Comparison of ENCODE assay signal across 9 mouse cellular contexts in genomic region chr9:44144023-44144717, GRCm38 (mm10). TPM values are rescaled to one million over a fixed set of nuclear protein-coding genes. Genes with fewer than 3 reads are reported as not detected.
DNase-seq lines count a peak whose midpoint lies in the region; ATAC-seq and TF ChIP-seq lines count a peak whose summit lies in the region.
"Had no signal": no experiment of that assay in that cellular context is flagged by ENCODE, and none has a peak within 500 bp of the region (broad histone marks: within the 10 kb centered on the region; RNA-seq: fewer than 3 reads in every experiment).

No protein-coding gene starts in this region.

- H3K27ac ChIP-seq in hindbrain, postnatal 0 days, result no peak overlapping the region
- no peak overlapping the region for H3K27ac ChIP-seq in hindbrain, embryonic 12.5 days
- no peak overlapping the region for H3K27ac ChIP-seq in hindbrain, embryonic 16.5 days (ENCODE audit: low read depth, low read length)

- WGBS in hindbrain, postnatal 0 days, result 27% methylated on average over 7 of the region's 8 CpGs
- 27% methylated on average over 7 of the region's 8 CpGs for WGBS in hindbrain, embryonic 12.5 days
- 39% methylated on average over 6 of the region's 8 CpGs for WGBS in hindbrain, embryonic 16.5 days

- H3K9ac ChIP-seq in hindbrain, postnatal 0 days (replicated peaks; ENCODE audit: low read length), result no peak overlapping the region
- H3K9ac ChIP-seq in hindbrain, embryonic 12.5 days, result no peak overlapping the region
- no peak overlapping the region for H3K9ac ChIP-seq in hindbrain, embryonic 16.5 days (ENCODE audit: low read depth, low read length)

- H3K9me3 ChIP-seq in hindbrain, postnatal 0 days (ENCODE audit: low read length), result no peaks in the 10 kb centered on the region
- no peaks in the 10 kb centered on the region for H3K9me3 ChIP-seq in hindbrain, embryonic 12.5 days (replicated peaks)
- no peaks in the 10 kb centered on the region for H3K9me3 ChIP-seq in hindbrain, embryonic 16.5 days (ENCODE audit: control insufficient read depth, low read length)

- DNase-seq in hindbrain, postnatal 0 days (ENCODE audit: low spot score), result peak; percentile 38
- DNase-seq in NIH3T3 (ENCODE audit: low read depth), result peak; percentile 25
- DNase-seq in cerebellum, adult 9-11 months, result peak; percentile 41
- DNase-seq in kidney, postnatal 14 days, result peak; percentile 66
- DNase-seq in right cerebral cortex, postnatal 14 days, result no peak
- DNase-seq in left cerebral cortex, adult 18-20 months (ENCODE audit: low spot score in 2 of 2), result no peak

- no peaks in the 10 kb centered on the region for H3K4me1 ChIP-seq in hindbrain, postnatal 0 days (ENCODE audit: insufficient read depth, low read length)
- no peaks in the 10 kb centered on the region for H3K4me1 ChIP-seq in hindbrain, embryonic 12.5 days
- H3K4me1 ChIP-seq in hindbrain, embryonic 16.5 days (ENCODE audit: control insufficient read depth, insufficient read depth, low read depth, low read length), result no peaks in the 10 kb centered on the region

- no peak overlapping the region for H3K4me2 ChIP-seq in hindbrain, postnatal 0 days (ENCODE audit: low read depth, low read length)
- no peak overlapping the region for H3K4me2 ChIP-seq in hindbrain, embryonic 12.5 days (replicated peaks)
- H3K4me2 ChIP-seq in hindbrain, embryonic 16.5 days (ENCODE audit: low read length), result no peak overlapping the region

- H3K27me3 ChIP-seq in hindbrain, postnatal 0 days (ENCODE audit: insufficient read depth, low read length), result no peaks in the 10 kb centered on the region
- H3K27me3 ChIP-seq in hindbrain, embryonic 12.5 days, result no peaks in the 10 kb centered on the region
- H3K27me3 ChIP-seq in hindbrain, embryonic 16.5 days (replicated peaks; ENCODE audit: control insufficient read depth, insufficient read depth, low read length), result no peaks in the 10 kb centered on the region

- 0 out of 2 replicates have a peak, but pooled peaks have one; percentile 55 for ATAC-seq in hindbrain, postnatal 0 days
- no peak for ATAC-seq in hindbrain, embryonic 12.5 days (ENCODE audit: low FRiP score)
- ATAC-seq in hindbrain, embryonic 16.5 days, result no peak

- TF ChIP-seq CTCF in hindbrain, postnatal 0 days (IDR thresholded peaks at IDR 0.05; ENCODE audit: low read depth), result peak; percentile 29

- H3K4me3 ChIP-seq in hindbrain, postnatal 0 days (ENCODE audit: low read length), result no peak overlapping the region
- H3K4me3 ChIP-seq in hindbrain, embryonic 12.5 days, result no peak overlapping the region
- H3K4me3 ChIP-seq in hindbrain, embryonic 16.5 days (ENCODE audit: low read length), result no peak overlapping the region

- H3K36me3 ChIP-seq in hindbrain, postnatal 0 days (ENCODE audit: insufficient read depth, low read length), result 0 out of 2 replicates have a peak, but pooled peaks cover 8% of the 10 kb centered on the region
- peaks cover 33% of the 10 kb centered on the region for H3K36me3 ChIP-seq in hindbrain, embryonic 12.5 days
- peaks cover 10% of the 10 kb centered on the region for H3K36me3 ChIP-seq in hindbrain, embryonic 16.5 days (ENCODE audit: control insufficient read depth, insufficient read depth, low read length)

RNA-seq across cellular contexts. Expression of gene Mcam, which starts 9.9 kb away (rescaled TPM):
- total RNA-seq in hindbrain, postnatal 0 days (2014; rRNA removed), result 23.7 and 29.5 TPM in 2 replicates
- 8.0 and 9.0 TPM in 2 replicates for polyA plus RNA-seq in hindbrain, postnatal 0 days (2015; fragmentation: Nextera tagmentation; extraction: Ambion mirVana)
- polyA plus RNA-seq in hindbrain, embryonic 12.5 days (2016; fragmentation: Nextera tagmentation; extraction: Ambion mirVana), result 14.5 and 15.4 TPM in 2 replicates
- total RNA-seq in left cerebral cortex, adult 18-20 months (2021), result 10 to 100 TPM in 1 of 2 experiments, 1 to 10 TPM in 1; 8.7 to 10.3 TPM
- polyA plus RNA-seq in hindbrain, embryonic 16.5 days (2015; fragmentation: Nextera tagmentation; extraction: Ambion mirVana), result 12.3 and 15.3 TPM in 2 replicates

RNA-seq across cellular contexts. Expression of gene Rnf26, which starts 30.9 kb away (rescaled TPM):
- 17.5 and 24.3 TPM in 2 replicates for total RNA-seq in hindbrain, postnatal 0 days (2014; rRNA removed)
- polyA plus RNA-seq in hindbrain, postnatal 0 days (2015; fragmentation: Nextera tagmentation; extraction: Ambion mirVana), result 38.0 and 41.1 TPM in 2 replicates
- 57.1 and 61.4 TPM in 2 replicates for polyA plus RNA-seq in hindbrain, embryonic 12.5 days (2016; fragmentation: Nextera tagmentation; extraction: Ambion mirVana)
- total RNA-seq in left cerebral cortex, adult 18-20 months (2021), result 10 to 100 TPM; 28.7 to 31.9 TPM
- polyA plus RNA-seq in hindbrain, embryonic 16.5 days (2015; fragmentation: Nextera tagmentation; extraction: Ambion mirVana), result 33.0 and 37.8 TPM in 2 replicates

RNA-seq across cellular contexts. Expression of gene Gm49380, which starts 30.9 kb away (rescaled TPM):
- not detected in 2 replicates for total RNA-seq in hindbrain, postnatal 0 days (2014; rRNA removed)
- 0.21 TPM in 1 of 2 replicates, not detected in the other for polyA plus RNA-seq in hindbrain, postnatal 0 days (2015; fragmentation: Nextera tagmentation; extraction: Ambion mirVana)
- polyA plus RNA-seq in hindbrain, embryonic 12.5 days (2016; fragmentation: Nextera tagmentation; extraction: Ambion mirVana), result 0.26 and 0.30 TPM in 2 replicates
- under 1 TPM; 0.14 to 0.42 TPM for total RNA-seq in left cerebral cortex, adult 18-20 months (2021)
- 0.14 and 0.24 TPM in 2 replicates for polyA plus RNA-seq in hindbrain, embryonic 16.5 days (2015; fragmentation: Nextera tagmentation; extraction: Ambion mirVana)

RNA-seq across cellular contexts. Expression of gene C1qtnf5, which starts 37.1 kb away (rescaled TPM):
- 36.7 and 39.5 TPM in 2 replicates for total RNA-seq in hindbrain, postnatal 0 days (2014; rRNA removed)
- polyA plus RNA-seq in hindbrain, postnatal 0 days (2015; fragmentation: Nextera tagmentation; extraction: Ambion mirVana), result 12.3 and 12.8 TPM in 2 replicates
- 1.4 and 1.8 TPM in 2 replicates for polyA plus RNA-seq in hindbrain, embryonic 12.5 days (2016; fragmentation: Nextera tagmentation; extraction: Ambion mirVana)
- total RNA-seq in left cerebral cortex, adult 18-20 months (2021), result 10 to 100 TPM; 18.1 to 23.2 TPM
- 8.5 and 9.5 TPM in 2 replicates for polyA plus RNA-seq in hindbrain, embryonic 16.5 days (2015; fragmentation: Nextera tagmentation; extraction: Ambion mirVana)

RNA-seq across cellular contexts. Expression of gene Mfrp, which starts 42.6 kb away (rescaled TPM):
- 2.8 and 4.0 TPM in 2 replicates for total RNA-seq in hindbrain, postnatal 0 days (2014; rRNA removed)
- polyA plus RNA-seq in hindbrain, postnatal 0 days (2015; fragmentation: Nextera tagmentation; extraction: Ambion mirVana), result 0.24 and 0.50 TPM in 2 replicates
- 0.14 and 0.30 TPM in 2 replicates for polyA plus RNA-seq in hindbrain, embryonic 12.5 days (2016; fragmentation: Nextera tagmentation; extraction: Ambion mirVana)
- under 1 TPM in 1 of 2 experiments, not detected in 1; 0.16 TPM for total RNA-seq in left cerebral cortex, adult 18-20 months (2021)
- 0.20 and 0.31 TPM in 2 replicates for polyA plus RNA-seq in hindbrain, embryonic 16.5 days (2015; fragmentation: Nextera tagmentation; extraction: Ambion mirVana)
- total RNA-seq: gastrocnemius, postnatal 4 days had no signal

Comparison
In these comparisons a context has a peak if more than half of its experiments do, and no peak if none do; other contexts are left out.
1. DNase-seq: peak in hindbrain, postnatal 0 days (single experiment), NIH3T3 (single experiment), cerebellum, adult 9-11 months (single experiment) and kidney, postnatal 14 days (single experiment); none in right cerebral cortex, postnatal 14 days (single experiment) and left cerebral cortex, adult 18-20 months (0 of 2).